Mouse (Mus musculus) forebrain, embryonic 13.5 days (tissue): ENCODE measurements around the gene Camkv. TPM values are rescaled to one million over a fixed set of nuclear protein-coding genes. Genes with fewer than 3 reads are reported as not detected.

Source experiments
- ATAC-seq: fragments of 200-750 bp; cut with Nextera tagmentation; 2 replicates; pipeline ENCODE4 v1.8.0; 2017
- H3K27ac ChIP-seq: fragments of 300-500 bp; sonication (generic); 2 replicates; pipeline ENCODE4 v1.5.1; 2015; ENCODE audit warnings: inconsistent platforms, mild to moderate bottlenecking, moderate library complexity
- H3K27me3 ChIP-seq: fragments of 300-500 bp; sonication (generic); 2 replicates; pipeline ENCODE4 v1.6.1; 2015; ENCODE audit warnings: mild to moderate bottlenecking, inconsistent platforms
- H3K36me3 ChIP-seq: fragments of 300-500 bp; sonication (generic); 2 replicates; pipeline ENCODE4 v1.6.1; 2015; ENCODE audit warnings: mild to moderate bottlenecking, inconsistent platforms; ENCODE audit not compliant: poor library complexity, severe bottlenecking
- H3K4me1 ChIP-seq: fragments of 300-500 bp; sonication (generic); 2 replicates; pipeline ENCODE4 v1.6.1; 2015; ENCODE audit warnings: inconsistent platforms
- H3K4me2 ChIP-seq: fragments of 300-500 bp; sonication (generic); 2 replicates; pipeline ENCODE4 v1.6.1; 2015; ENCODE audit warnings: inconsistent platforms, mild to moderate bottlenecking, moderate library complexity
- H3K4me3 ChIP-seq: fragments of 300-500 bp; sonication (generic); 2 replicates; pipeline ENCODE4 v1.5.1; 2015; ENCODE audit warnings: mild to moderate bottlenecking, inconsistent platforms
- H3K9ac ChIP-seq: fragments of 300-500 bp; sonication (generic); 2 replicates; pipeline ENCODE4 v1.6.1; 2015; ENCODE audit warnings: mild to moderate bottlenecking, inconsistent platforms
- H3K9me3 ChIP-seq: fragments of 300-500 bp; sonication (generic); replicated peaks from 2 replicates; pipeline ENCODE4 v1.6.1; 2016; ENCODE audit warnings: inconsistent platforms
- WGBS: fragments of 180-500 bp; shearing (Covaris S2); methylation state at CpG from one replicate; pipeline ENCODE4 v1.1.7; 2015; 5-methylcytosine and 5-hydroxymethylcytosine counted together
- polyA plus RNA-seq: library from polyadenylated mRNA; unstranded; fragments of >200 nt; fragmentation: Nextera tagmentation; extraction: Ambion mirVana; gene quantifications from 2 replicates; pipeline ENCODE4 v1.2.1, GENCODE M21; 2015

Gene Camkv
- polyA plus RNA-seq, 1 experiment from 2014 or later: 23.6 TPM

- H3K4me3 ChIP-seq: no peak overlapping the region
- no peaks in the 10 kb centered on the region for H3K4me1 ChIP-seq
- ATAC-seq: no peak
- H3K9me3 ChIP-seq: no peaks in the 10 kb centered on the region
- peaks cover 55% of the 10 kb centered on the region for H3K36me3 ChIP-seq
- no peak overlapping the region for H3K9ac ChIP-seq
- WGBS: 94% methylated on average over 7 of the region's 7 CpGs
- H3K27me3 ChIP-seq: no peaks in the 10 kb centered on the region
- no peak overlapping the region for H3K27ac ChIP-seq
- no peak overlapping the region for H3K4me2 ChIP-seq
Measured at GRCm38 (mm10) chr9:107968531-107968930, 33.1 kb downstream of the Camkv start.

DNA sequence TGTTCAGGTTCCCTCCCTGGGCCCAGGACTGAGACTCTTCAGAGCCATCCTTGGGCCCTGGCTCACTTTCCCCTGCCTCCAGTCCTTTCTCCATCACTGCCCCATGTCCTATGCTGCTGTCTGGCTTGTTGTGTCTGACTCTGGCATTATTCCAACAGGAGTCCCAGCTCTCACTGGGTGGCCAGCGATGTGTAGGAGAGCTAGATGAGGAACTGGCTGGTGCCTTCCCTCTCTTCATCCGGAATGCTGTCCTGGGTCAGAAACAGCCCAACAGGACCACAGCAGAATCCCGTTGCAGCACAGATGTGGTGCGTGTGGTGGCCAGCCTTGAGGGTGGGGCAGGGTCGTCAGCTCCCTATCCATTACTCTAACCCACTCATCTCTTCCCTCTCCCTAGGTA, 34.8 kb downstream of the Camkv start:
- no peak overlapping the region for H3K9ac ChIP-seq
- H3K27me3 ChIP-seq: no peaks in the 10 kb centered on the region
- H3K27ac ChIP-seq: no peak overlapping the region
- ATAC-seq: no peak
- peaks cover 39% of the 10 kb centered on the region for H3K36me3 ChIP-seq
- H3K4me2 ChIP-seq: no peak overlapping the region
- H3K9me3 ChIP-seq: no peaks in the 10 kb centered on the region
- H3K4me3 ChIP-seq: no peak overlapping the region
- WGBS: 91% methylated on average over 5 of the region's 5 CpGs
- H3K4me1 ChIP-seq: no peaks in the 10 kb centered on the region

DNA sequence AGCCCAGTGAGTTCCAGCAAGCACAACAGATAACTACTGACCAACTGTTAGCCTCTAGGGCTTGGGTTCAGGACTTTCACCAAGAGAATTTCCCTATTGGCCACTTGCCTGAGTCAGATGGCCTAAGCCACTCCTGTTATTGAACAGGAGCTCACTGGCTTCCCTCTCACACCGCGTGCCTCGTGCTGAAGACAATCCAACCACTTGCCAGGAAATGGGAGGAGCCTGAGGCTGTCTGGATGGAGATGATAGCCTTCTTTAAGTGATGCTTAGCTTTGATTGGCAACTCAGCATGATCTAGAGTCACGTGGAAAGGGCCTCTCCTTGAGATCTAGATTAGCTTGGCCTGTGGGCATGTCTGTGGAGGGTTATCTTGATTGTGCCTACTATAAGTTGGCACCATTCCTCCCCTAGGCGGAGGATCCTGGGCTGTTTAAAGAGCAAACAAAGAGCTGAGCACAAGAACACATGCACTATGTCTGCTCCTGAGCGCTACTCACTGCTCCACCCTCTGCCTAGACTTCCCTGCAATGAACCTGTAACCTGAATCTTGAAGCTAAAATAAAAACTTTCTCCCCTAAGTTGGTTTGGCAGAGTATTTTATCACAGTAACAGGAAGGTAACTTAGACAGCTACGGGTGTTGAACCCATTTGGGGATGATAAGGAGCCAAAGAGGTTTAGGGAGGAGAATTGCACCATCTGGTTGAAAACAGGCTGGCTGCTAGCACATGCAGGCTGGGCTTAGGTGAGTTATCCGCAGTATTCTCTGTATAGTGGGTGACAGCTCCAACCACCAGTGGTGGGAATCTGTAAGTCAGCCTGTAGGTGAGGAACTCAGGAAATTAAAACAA, 36.4 kb downstream of the Camkv start:
- no peak overlapping the region for H3K9ac ChIP-seq
- no peak overlapping the region for H3K4me2 ChIP-seq
- no peaks in the 10 kb centered on the region for H3K4me1 ChIP-seq
- H3K27me3 ChIP-seq: no peaks in the 10 kb centered on the region
- H3K9me3 ChIP-seq: no peaks in the 10 kb centered on the region
- no peak overlapping the region for H3K27ac ChIP-seq
- H3K4me3 ChIP-seq: no peak overlapping the region
- peaks cover 38% of the 10 kb centered on the region for H3K36me3 ChIP-seq
- ATAC-seq: no peak
- WGBS: 88% methylated on average over 8 of the region's 8 CpGs

DNA sequence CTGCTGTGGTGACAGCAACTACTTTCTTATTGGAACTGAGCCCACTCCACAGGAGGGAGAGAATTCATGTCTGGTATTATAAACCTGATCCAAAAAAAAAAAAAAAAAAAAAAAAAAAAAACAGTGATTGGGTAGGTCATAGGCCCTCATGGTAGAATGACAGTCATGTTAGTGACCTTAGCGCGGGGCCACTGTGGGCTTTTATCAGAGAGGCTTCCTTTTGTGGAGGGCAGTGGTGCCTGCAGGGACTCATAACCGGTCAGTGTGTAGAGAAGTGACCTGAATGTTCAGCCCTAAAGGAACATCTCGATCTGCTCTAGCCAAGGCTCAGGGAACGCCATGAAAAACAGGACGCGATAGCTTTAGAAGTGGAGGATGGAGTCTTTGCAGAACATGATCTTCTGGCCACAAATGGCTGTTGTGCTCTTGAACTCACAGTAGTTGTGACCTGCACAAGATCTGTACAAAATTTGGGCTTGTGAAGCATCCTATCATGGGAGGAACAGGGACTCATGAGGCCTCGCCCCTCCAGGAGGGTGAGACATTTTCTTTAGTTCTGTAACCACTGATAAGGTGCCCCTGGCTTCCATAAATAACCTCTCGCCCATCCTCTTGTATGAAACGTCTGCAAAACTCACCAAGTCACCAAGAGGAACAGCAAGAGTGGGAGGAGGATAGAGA, 39.2 kb downstream of the Camkv start:
- H3K4me2 ChIP-seq: no peak overlapping the region
- H3K4me1 ChIP-seq: no peaks in the 10 kb centered on the region
- peaks cover 24% of the 10 kb centered on the region for H3K36me3 ChIP-seq
- no peak overlapping the region for H3K9ac ChIP-seq
- no peak for ATAC-seq
- H3K4me3 ChIP-seq: no peak overlapping the region
- H3K9me3 ChIP-seq: no peaks in the 10 kb centered on the region
- H3K27ac ChIP-seq: no peak overlapping the region
- H3K27me3 ChIP-seq: no peaks in the 10 kb centered on the region
- WGBS: 88% methylated on average over 10 of the region's 10 CpGs

DNA sequence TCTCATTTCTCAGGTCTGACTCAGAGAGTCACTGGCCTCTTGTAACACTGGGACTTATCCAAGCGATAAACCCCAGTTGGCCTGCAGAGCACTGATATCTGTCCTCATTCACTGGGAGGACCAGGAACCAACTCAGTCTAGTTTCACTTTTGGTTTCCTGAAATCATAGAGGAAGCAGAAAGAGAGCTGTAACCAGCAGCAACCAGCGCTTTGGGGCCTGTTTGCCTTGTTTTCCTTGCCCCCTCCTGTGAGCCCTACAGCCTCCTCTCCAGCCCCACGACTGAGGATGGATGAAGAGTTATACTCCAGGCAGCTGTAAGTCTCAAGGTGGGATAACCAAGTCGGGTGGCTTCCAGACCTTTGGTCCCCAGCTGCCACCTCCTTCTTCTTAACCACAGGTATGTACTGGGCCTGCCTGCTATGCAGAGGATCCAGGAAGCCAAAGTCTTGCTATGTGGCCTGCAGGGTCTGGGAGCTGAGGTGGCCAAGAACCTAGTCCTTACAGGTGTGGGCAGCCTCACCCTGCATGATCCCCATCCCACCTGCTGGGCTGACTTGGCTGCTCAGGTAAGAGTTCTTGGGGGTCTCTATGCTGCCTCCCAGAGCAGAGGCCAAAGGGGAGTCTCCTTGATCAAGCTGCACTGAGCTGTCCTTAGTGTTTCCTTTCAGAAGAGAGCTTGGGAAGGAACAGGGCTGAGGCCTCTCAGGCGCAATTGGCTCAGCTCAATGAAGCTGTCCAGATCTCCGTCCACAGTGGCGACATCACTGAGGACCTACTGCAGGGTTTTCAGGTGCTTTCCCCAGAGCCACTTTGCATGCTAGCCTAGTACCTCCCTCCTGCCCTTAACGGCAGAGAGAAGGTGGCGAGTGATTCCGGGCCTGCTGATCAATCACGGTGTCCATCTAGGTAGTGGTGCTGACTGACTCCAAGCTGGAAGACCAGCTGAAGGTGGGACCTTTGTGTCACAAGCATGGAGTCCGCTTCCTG, 40.2 kb downstream of the Camkv start, which contains the start of gene Uba7:
Gene Uba7, plus strand, starts transcription at position 107 of the 988 bp plus-strand sequence.
- Histone ChIP-seq H3K36me3 (peaks cover 13% of the 10 kb centered on the region), H3K27me3 (no peaks in the 10 kb centered on the region), H3K4me3 (no peak within 1 kb of the TSS), H3K4me2 (no peak within 1 kb of the TSS), H3K4me1 (no peaks in the 10 kb centered on the region), H3K9me3 (no peaks in the 10 kb centered on the region), H3K27ac (no peak within 1 kb of the TSS), H3K9ac (no peak within 1 kb of the TSS)
- WGBS: 73% methylated on average over 12 of the region's 12 CpGs
- ATAC-seq: no peak

- no peaks in the 10 kb centered on the region for H3K36me3 ChIP-seq
- H3K9me3 ChIP-seq: no peaks in the 10 kb centered on the region
- no peak overlapping the region for H3K4me2 ChIP-seq
- peaks cover 25% of the 10 kb centered on the region for H3K4me1 ChIP-seq
- ATAC-seq: no peak
- WGBS: 85% methylated on average over 12 of the region's 12 CpGs
- H3K9ac ChIP-seq: no peak overlapping the region
- H3K27ac ChIP-seq: no peak overlapping the region
- H3K27me3 ChIP-seq: peaks cover under 1% of the 10 kb centered on the region; the same call in 1 of the 2 replicates
- H3K4me3 ChIP-seq: no peak overlapping the region
Measured at GRCm38 (mm10) chr9:107978815-107979214, 43.3 kb downstream of the Camkv start.

- Histone ChIP-seq H3K9ac (no peak overlapping the region; the same call in 1 of the 2 replicates), H3K4me1 (peaks cover 42% of the 10 kb centered on the region), H3K9me3 (no peaks in the 10 kb centered on the region), H3K27ac (peak overlapping the region; percentile 40; the same call in 1 of the 2 replicates), H3K4me2 (peak overlapping the region; percentile 8; the same call in 1 of the 2 replicates), H3K27me3 (peaks cover 16% of the 10 kb centered on the region), H3K4me3 (no peak overlapping the region), H3K36me3 (no peaks in the 10 kb centered on the region)
- WGBS: 60% methylated on average over 7 of the region's 7 CpGs
- no peak for ATAC-seq
Measured at GRCm38 (mm10) chr9:107981684-107982605, 46.5 kb downstream of the Camkv start.

DNA sequence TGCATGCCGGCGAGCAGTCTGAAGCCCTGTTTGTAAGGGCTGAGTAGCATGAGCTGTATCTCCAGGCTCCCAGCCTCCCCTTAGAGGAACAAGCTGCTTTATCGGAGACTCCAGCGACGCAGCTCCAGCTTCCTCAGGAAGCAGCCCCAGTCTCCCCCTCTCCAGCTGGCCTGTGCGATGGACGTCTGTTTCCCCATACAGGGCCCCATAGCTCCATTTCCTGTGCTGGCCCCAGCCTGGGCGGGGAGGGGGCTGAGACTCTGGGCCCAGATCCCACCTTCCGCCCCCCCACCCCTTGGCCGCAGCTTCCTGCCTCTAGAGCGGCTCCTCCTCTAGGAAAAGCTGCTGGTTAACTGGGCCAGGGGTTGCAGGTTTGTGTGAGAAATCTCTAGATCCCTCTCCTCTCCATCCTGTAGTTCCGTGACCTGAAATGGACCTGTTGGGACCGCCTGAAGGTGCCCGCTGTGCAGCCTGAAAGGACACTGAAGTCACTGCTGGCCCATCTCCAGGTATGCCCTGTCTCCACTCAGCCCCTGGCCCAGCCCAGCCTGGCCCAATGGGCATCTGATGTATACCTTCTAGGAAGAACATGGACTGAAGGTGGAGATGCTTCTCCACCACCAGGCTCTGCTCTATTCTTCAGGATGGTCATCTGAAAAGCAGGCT, 47.3 kb downstream of the Camkv start, which contains the start of gene Gm20661:
Gene Gm20661, plus strand, starts transcription at position 378 of the 666 bp plus-strand sequence.
- ATAC-seq: no peak
- peak within 1 kb of the TSS; percentile 41; the same call in 1 of the 2 replicates for H3K9ac ChIP-seq
- WGBS: 56% methylated on average over 14 of the region's 14 CpGs

GRCm38 (mm10) chr9:107983421-107983890, 48.0 kb downstream of the Camkv start:
- Histone ChIP-seq H3K27me3 (peaks cover 21% of the 10 kb centered on the region), H3K9me3 (no peaks in the 10 kb centered on the region), H3K4me3 (no peak overlapping the region), H3K36me3 (no peaks in the 10 kb centered on the region), H3K9ac (no peak overlapping the region), H3K4me2 (no peak overlapping the region), H3K27ac (no peak overlapping the region; the same call in 1 of the 2 replicates), H3K4me1 (peaks cover 42% of the 10 kb centered on the region)
- 43% methylated on average over 4 of the region's 4 CpGs for WGBS
- ATAC-seq: no peak

More for the DNA sequence above, 47.3 kb downstream of the Camkv start, which contains the start of gene Gm20661:
- H3K9me3 ChIP-seq: no peaks in the 10 kb centered on the region
- H3K4me1 ChIP-seq: peaks cover 42% of the 10 kb centered on the region
- H3K4me3 ChIP-seq: no peak within 1 kb of the TSS
- no peaks in the 10 kb centered on the region for H3K36me3 ChIP-seq
- H3K4me2 ChIP-seq: peak within 1 kb of the TSS; percentile 23
- peak within 1 kb of the TSS; percentile 40; the same call in 1 of the 2 replicates for H3K27ac ChIP-seq
- peaks cover 21% of the 10 kb centered on the region for H3K27me3 ChIP-seq

DNA sequence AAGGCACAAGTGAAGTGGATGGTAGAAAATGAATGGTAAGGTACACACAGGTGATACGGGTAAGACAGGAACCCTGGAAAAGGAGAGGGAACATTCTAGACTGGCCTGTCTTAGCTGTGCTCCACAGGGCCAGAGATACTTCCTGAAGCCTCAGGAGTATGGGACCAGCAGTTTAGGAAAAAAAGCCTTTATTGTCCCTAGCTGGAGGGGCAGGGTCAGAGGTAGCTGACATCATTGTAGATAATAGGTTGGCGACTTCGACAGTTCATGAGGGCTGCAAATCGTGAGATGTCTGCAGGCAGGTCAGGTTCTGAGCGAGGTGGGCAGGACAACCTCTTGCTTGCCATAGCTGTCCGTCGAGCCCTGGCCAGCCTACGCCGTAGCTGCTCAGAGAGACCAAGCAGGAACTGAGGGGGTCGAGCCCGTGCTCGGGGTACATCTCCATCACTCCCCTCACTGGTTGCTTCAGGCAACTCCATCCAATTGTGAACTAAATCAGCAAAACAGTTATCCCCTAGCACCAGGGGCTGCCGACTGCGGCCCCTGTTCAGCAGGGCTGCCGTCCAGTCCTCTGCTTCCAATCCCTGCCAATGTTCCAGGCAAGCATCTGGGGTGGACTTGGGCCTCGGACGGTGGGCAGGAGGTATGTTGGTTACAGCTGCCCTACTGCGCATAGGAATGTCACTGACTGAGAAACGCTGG, 48.7 kb downstream of the Camkv start:
- Histone ChIP-seq H3K9me3 (no peaks in the 10 kb centered on the region), H3K4me2 (peak overlapping the region; percentile 89), H3K4me1 (peaks cover 42% of the 10 kb centered on the region), H3K4me3 (peak overlapping the region; percentile 60), H3K36me3 (no peaks in the 10 kb centered on the region), H3K9ac (0 out of 2 replicates have a peak overlapping the region, but pooled peaks have one; percentile 58), H3K27me3 (peaks cover 21% of the 10 kb centered on the region), H3K27ac (no peak overlapping the region)
- ATAC-seq: no peak
- 83% methylated on average over 19 of the region's 19 CpGs for WGBS
